Mouse (Mus musculus): Measurements from ENCODE around the gene Lrch1.

Lrch1 gene

GRCm38 (mm10) chr14:74723541-74723940 lies 224.1 kb downstream of the Lrch1 start:
- no peak for DNase-seq (ENCODE audit: low spot score)

- DNase-seq (ENCODE audit: low spot score) = no peak
Observed at GRCm38 (mm10) chr14:74709054-74709453, 238.6 kb downstream of the Lrch1 start.
